Mouse (Mus musculus) CH12.LX (cell line): ENCODE results near the gene Pde4d. TPM values are rescaled to one million over a fixed set of nuclear protein-coding genes. Genes with fewer than 3 reads are reported as not detected.

Experiments
- DNase-seq: peaks from one replicate; pipeline ENCODE4 v3.0.0-alpha.2; 2013; ENCODE audit errors: extremely low read depth
- H3K27ac ChIP-seq: 2 replicates; pipeline ENCODE4 v1.5.1; 2012; ENCODE audit warnings: low read depth, mild to moderate bottlenecking, control low read depth, moderate library complexity; ENCODE audit not compliant: insufficient read depth
- H3K27me3 ChIP-seq: replicated peaks from 2 replicates; pipeline ENCODE3; 2012; ENCODE audit warnings: inconsistent platforms
- H3K36me3 ChIP-seq, 2 experiments: replicated peaks in 1 of 2; 2 replicates each; pipeline versions ENCODE3 to v1.6.1; 2012; ENCODE audit warnings: inconsistent platforms in 1 of 2, low read length in 1 of 2, mild to moderate bottlenecking in 1 of 2, mixed read lengths in 1 of 2, moderate library complexity in 1 of 2; ENCODE audit not compliant: control insufficient read depth in 1 of 2, insufficient read depth in 1 of 2
- H3K4me1 ChIP-seq, 2 experiments: 2 replicates each; pipeline ENCODE4 v1.6.1; 2012; ENCODE audit warnings: inconsistent platforms in 1 of 2, moderate library complexity in 1 of 2; ENCODE audit not compliant: insufficient read depth in 2 of 2, control insufficient read depth in 1 of 2
- H3K4me2 ChIP-seq: 2 replicates; pipeline ENCODE4 v1.6.1; 2012; ENCODE audit warnings: low read depth, mild to moderate bottlenecking, control low read depth; ENCODE audit not compliant: poor library complexity, insufficient read depth, severe bottlenecking
- H3K4me3 ChIP-seq, 3 experiments: fragments of 150-350 bp in 1 of 3; sonication (generic) in 1 of 3; replicated peaks in 1 of 3; 2 replicates each; pipeline versions ENCODE3 to v1.5.1; 2011 to 2012; ENCODE audit warnings: low read depth in 2 of 3, low read length in 2 of 3, mild to moderate bottlenecking in 2 of 3, moderate library complexity in 2 of 3, control low read depth in 1 of 3, improper control_type of control experiment in 1 of 3, inconsistent platforms in 1 of 3, mixed read lengths in 1 of 3; ENCODE audit not compliant: poor library complexity in 1 of 3
- H3K79me2 ChIP-seq: replicated peaks from 2 replicates; pipeline ENCODE4 v1.6.1; 2012; ENCODE audit warnings: mild to moderate bottlenecking, moderate library complexity; ENCODE audit not compliant: control insufficient read depth, poor library complexity, insufficient read depth, severe bottlenecking; ENCODE audit errors: extremely low read depth
- H3K9ac ChIP-seq: 2 replicates; pipeline ENCODE4 v1.6.1; 2012; ENCODE audit warnings: low read depth, mild to moderate bottlenecking, control low read depth, moderate library complexity; ENCODE audit not compliant: insufficient read depth
- H3K9me3 ChIP-seq: replicated peaks from 2 replicates; pipeline ENCODE3; 2012; ENCODE audit warnings: low read length, inconsistent platforms, mixed read lengths
- CHD1 ChIP-seq: IDR thresholded peaks from 2 replicates; pipeline ENCODE4 v1.6.1; 2012; ENCODE audit warnings: low read depth, low read length, improper control_type of control experiment, inconsistent platforms
- CHD2 ChIP-seq: IDR thresholded peaks from 2 replicates; pipeline ENCODE4 v1.6.1; 2011; ENCODE audit warnings: low read length, improper control_type of control experiment
- CTCF ChIP-seq, 2 experiments: IDR thresholded peaks in 1 of 2; conservative IDR thresholded peaks in 1 of 2; 2 replicates each; pipeline ENCODE4 v1.5.1; 2011 to 2012; ENCODE audit warnings: low read depth in 2 of 2, low read length in 2 of 2, improper control_type of control experiment in 1 of 2, inconsistent platforms in 1 of 2, mild to moderate bottlenecking in 1 of 2, moderate library complexity in 1 of 2
- E2F4 ChIP-seq: IDR thresholded peaks from 2 replicates; pipeline ENCODE4 v1.6.1; 2011; ENCODE audit warnings: low read depth, low read length, improper control_type of control experiment; ENCODE audit not compliant: insufficient replicate concordance
- ELF1 ChIP-seq: IDR thresholded peaks from 2 replicates; pipeline ENCODE4 v1.6.1; 2014; ENCODE audit warnings: low read depth, mild to moderate bottlenecking, inconsistent platforms, low read length, improper control_type of control experiment
- HCFC1 ChIP-seq: IDR thresholded peaks from 2 replicates; pipeline ENCODE4 v1.6.1; 2012; ENCODE audit warnings: low read depth, mild to moderate bottlenecking, inconsistent platforms, low read length, improper control_type of control experiment
- IRF4 ChIP-seq: IDR thresholded peaks from 2 replicates; pipeline ENCODE4 v1.6.1; 2014; ENCODE audit warnings: low read depth, mild to moderate bottlenecking, inconsistent platforms, low read length, improper control_type of control experiment
- JUND ChIP-seq: conservative IDR thresholded peaks from 2 replicates; pipeline ENCODE4 v1.6.1; 2011; ENCODE audit warnings: low read depth, low read length, improper control_type of control experiment
- MAFK ChIP-seq: IDR thresholded peaks from 2 replicates; pipeline ENCODE4 v1.6.1; 2011; ENCODE audit warnings: low read length, improper control_type of control experiment; ENCODE audit not compliant: insufficient replicate concordance
- MAX ChIP-seq: IDR thresholded peaks from 2 replicates; pipeline ENCODE4 v1.6.1; 2011; ENCODE audit warnings: low read length, improper control_type of control experiment
- MAZ ChIP-seq: IDR thresholded peaks from 2 replicates; pipeline ENCODE4 v1.6.1; 2012; ENCODE audit warnings: low read depth, mild to moderate bottlenecking, inconsistent platforms, low read length, improper control_type of control experiment, moderate library complexity
- MEF2A ChIP-seq: IDR thresholded peaks from 2 replicates; pipeline ENCODE4 v1.6.1; 2014; ENCODE audit warnings: low read depth, mild to moderate bottlenecking, inconsistent platforms, low read length, improper control_type of control experiment, borderline replicate concordance
- MXI1 ChIP-seq: IDR thresholded peaks from 2 replicates; pipeline ENCODE4 v1.6.1; 2011; ENCODE audit warnings: mild to moderate bottlenecking, low read depth, low read length, improper control_type of control experiment
- NELFE ChIP-seq: IDR thresholded peaks from 2 replicates; pipeline ENCODE4 v1.6.1; 2011; ENCODE audit warnings: low read depth, low read length, improper control_type of control experiment
- NRF1 ChIP-seq: IDR thresholded peaks from 2 replicates; pipeline ENCODE4 v1.6.1; 2014; ENCODE audit warnings: low read depth, mild to moderate bottlenecking, inconsistent platforms, low read length, improper control_type of control experiment, moderate library complexity
- PAX5 ChIP-seq: IDR thresholded peaks from 2 replicates; pipeline ENCODE4 v1.6.1; 2012; ENCODE audit warnings: low read length, inconsistent platforms, mixed read lengths
- POLR2A ChIP-seq: IDR thresholded peaks from 2 replicates; pipeline ENCODE4 v1.6.1; 2011; ENCODE audit warnings: low read depth, mild to moderate bottlenecking, improper control_type of control experiment, low read length
- POLR2AphosphoS2 ChIP-seq: IDR thresholded peaks from 2 replicates; pipeline ENCODE4 v1.6.1; 2011; ENCODE audit warnings: low read depth, low read length, improper control_type of control experiment
- RCOR1 ChIP-seq: conservative IDR thresholded peaks from 2 replicates; pipeline ENCODE4 v1.6.1; 2012; ENCODE audit warnings: low read depth, mild to moderate bottlenecking, inconsistent platforms, low read length, improper control_type of control experiment
- SIN3A ChIP-seq: IDR thresholded peaks from 2 replicates; pipeline ENCODE4 v1.6.1; 2012; ENCODE audit warnings: low read length, improper control_type of control experiment, inconsistent platforms
- TBP ChIP-seq: conservative IDR thresholded peaks from 2 replicates; pipeline ENCODE4 v1.6.1; 2011; ENCODE audit warnings: low read depth, low read length, improper control_type of control experiment
- UBTF ChIP-seq: IDR thresholded peaks from 2 replicates; pipeline ENCODE4 v1.6.1; 2012; ENCODE audit warnings: low read depth, mild to moderate bottlenecking, inconsistent platforms, low read length, improper control_type of control experiment, moderate library complexity
- USF1 ChIP-seq: IDR thresholded peaks from 2 replicates; pipeline ENCODE4 v1.6.1; 2014; ENCODE audit warnings: low read depth, mild to moderate bottlenecking, inconsistent platforms, low read length, improper control_type of control experiment
- USF2 ChIP-seq: conservative IDR thresholded peaks from 2 replicates; pipeline ENCODE4 v1.6.1; 2011; ENCODE audit warnings: low read depth, low read length, improper control_type of control experiment
- ZC3H11A ChIP-seq: IDR thresholded peaks from 2 replicates; pipeline ENCODE4 v1.6.1; 2012; ENCODE audit warnings: low read depth, mild to moderate bottlenecking, inconsistent platforms, low read length, improper control_type of control experiment
- ZMIZ1 ChIP-seq: IDR thresholded peaks from 2 replicates; pipeline ENCODE4 v1.6.1; 2012; ENCODE audit warnings: low read depth, mild to moderate bottlenecking, inconsistent platforms, low read length, improper control_type of control experiment
- ZNF384 ChIP-seq: IDR thresholded peaks from 2 replicates; pipeline ENCODE4 v1.6.1; 2012; ENCODE audit warnings: low read depth, low read length, improper control_type of control experiment, inconsistent platforms
- dilution Hi-C: fragments of 300-500 bp; cut with MboI; formaldehyde crosslinking; loops from 2 replicates; pipeline ENCODE4 v1.14.3; 2020; ENCODE audit warnings: low sequenced_read_pairs; ENCODE audit not compliant: extremely low pct_unique_long_range_greater_than_20kb, extremely low pct_ligation_motif_present
- in situ Hi-C: fragments of 300-500 bp; cut with MboI; formaldehyde crosslinking; loops from 3 replicates; pipeline ENCODE4 v1.14.3; 2019; ENCODE audit warnings: low sequenced_read_pairs, low pct_ligation_motif_present, low pct_unique_long_range_greater_than_20kb, mixed read lengths
- polyA plus RNA-seq: library from polyadenylated mRNA; unstranded; fragments of >175 nt; gene quantifications from 2 replicates; pipeline ENCODE4 v1.2.1, GENCODE M21; 2012; ENCODE audit warnings: low read depth; ENCODE audit not compliant: insufficient read length
- total RNA-seq, 2 experiments: library from RNA; depleted of rRNA; stranded (reverse); fragments of 300-350 nt in 1 of 2; fragments of >200 nt in 1 of 2; gene quantifications; 2 replicates each; pipeline ENCODE4 v1.2.3; 2012 to 2014

Gene Pde4d
- total and polyA plus RNA-seq, 3 experiments: not detected

- Histone ChIP-seq H3K9ac (no peak overlapping the region), H3K4me1 (0 out of 4 replicates have a peak, but pooled peaks cover 0 to 3% of the 10 kb centered on the region in 2 experiments), H3K4me3 (no peak overlapping the region), H3K9me3 (no peaks in the 10 kb centered on the region), H3K79me2 (no peaks in the 10 kb centered on the region), H3K27me3 (no peaks in the 10 kb centered on the region), H3K36me3 (no peaks in the 10 kb centered on the region), H3K4me2 (no peak overlapping the region), H3K27ac (no peak overlapping the region)
- in situ Hi-C loops: no loop called here
- TF ChIP-seq ZNF384 (no peak), TBP (no peak), IRF4 (no peak), JUND (no peak), SIN3A (no peak), MAZ (no peak), ZMIZ1 (no peak), MAX (no peak), CHD2 (no peak), CTCF (conservative IDR thresholded peaks at IDR 0.05 in 1 of 2, IDR thresholded peaks at IDR 0.05 in 1 of 2; ENCODE audit: low read depth in 2 of 2, low read length in 2 of 2) (no peak), POLR2AphosphoS2 (no peak), E2F4 (no peak), UBTF (no peak), NELFE (no peak), NRF1 (no peak), RCOR1 (no peak), MAFK (no peak), MXI1 (no peak), MEF2A (no peak), PAX5 (no peak)
- dilution Hi-C loops: no loop called here
- DNase-seq: no peak
Measured at GRCm38 (mm10) chr13:108774981-108775380, 325.2 kb downstream of the Pde4d start.

DNA sequence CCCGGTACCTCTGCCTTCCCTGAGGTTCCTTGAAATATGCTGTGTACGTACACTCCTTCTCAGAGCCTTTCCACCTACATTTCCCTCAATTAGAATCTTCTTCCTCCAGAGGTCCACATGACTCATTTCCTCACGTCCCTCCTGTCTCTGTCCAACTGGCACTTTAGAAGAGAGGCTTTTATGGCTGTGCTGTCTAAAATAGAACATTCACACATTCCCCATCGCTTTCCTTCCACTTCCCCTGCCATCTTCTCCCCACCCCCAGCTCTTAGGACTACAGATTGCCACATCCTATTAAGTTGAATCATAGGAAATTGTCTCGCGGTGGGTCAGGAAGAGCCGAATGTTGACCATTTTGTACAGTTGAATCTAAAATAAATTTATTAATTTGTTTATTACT, 326.1 kb downstream of the Pde4d start:
- Histone ChIP-seq H3K9ac (no peak overlapping the region), H3K4me2 (no peak overlapping the region), H3K9me3 (no peaks in the 10 kb centered on the region), H3K27ac (no peak overlapping the region), H3K79me2 (no peaks in the 10 kb centered on the region), H3K4me3 (no peak overlapping the region), H3K4me1 (0 out of 4 replicates have a peak, but pooled peaks cover 0 to 3% of the 10 kb centered on the region in 2 experiments), H3K27me3 (no peaks in the 10 kb centered on the region), H3K36me3 (no peaks in the 10 kb centered on the region)
- dilution Hi-C loops: no loop called here
- DNase-seq: no peak
- TF ChIP-seq USF2 (no peak), E2F4 (no peak), JUND (no peak), NELFE (no peak), ZC3H11A (no peak), RCOR1 (no peak), CHD1 (no peak), POLR2A (no peak), SIN3A (no peak), ELF1 (no peak), HCFC1 (no peak), USF1 (no peak), CTCF (conservative IDR thresholded peaks at IDR 0.05 in 1 of 2, IDR thresholded peaks at IDR 0.05 in 1 of 2; ENCODE audit: low read depth in 2 of 2, low read length in 2 of 2) (no peak), POLR2AphosphoS2 (no peak), ZNF384 (no peak)
- in situ Hi-C loops: no loop called here
